Mouse (Mus musculus) embryo, embryonic 9.5 days (tissue): ENCODE results near the gene Arsg.

Experiments used
- DNase-seq: peaks from one replicate; pipeline ENCODE4 v3.0.0-alpha.2; 2017; ENCODE audit errors: extremely low spot score

Gene Arsg

GRCm38 (mm10) chr11:109495771-109496474 lies 22.7 kb downstream of the Arsg start:
- no peak for DNase-seq

GRCm38 (mm10) chr11:109496475-109496993 lies 23.4 kb downstream of the Arsg start:
- no peak for DNase-seq

- DNase-seq, result no peak
These were observed 24.0 kb downstream of the Arsg start for GRCm38 (mm10) chr11:109496996-109497714.

GRCm38 (mm10) chr11:109497990-109498389 lies 24.8 kb downstream of the Arsg start:
- DNase-seq, result no peak

- DNase-seq, result no peak
These were observed 27.0 kb downstream of the Arsg start for GRCm38 (mm10) chr11:109500206-109500605.

GRCm38 (mm10) chr11:109504977-109505376 lies 31.8 kb downstream of the Arsg start:
- no peak for DNase-seq

- no peak for DNase-seq
These were observed 32.6 kb downstream of the Arsg start for GRCm38 (mm10) chr11:109505823-109506222.

- no peak for DNase-seq
These were observed 33.9 kb downstream of the Arsg start for GRCm38 (mm10) chr11:109507068-109507467.

GRCm38 (mm10) chr11:109512995-109513675 lies 40.0 kb downstream of the Arsg start:
- DNase-seq, result no peak

GRCm38 (mm10) chr11:109514064-109514612 lies 41.0 kb downstream of the Arsg start:
- DNase-seq, result no peak

GRCm38 (mm10) chr11:109517330-109517729 lies 44.2 kb downstream of the Arsg start:
- DNase-seq, result no peak

GRCm38 (mm10) chr11:109517816-109518215 lies 44.6 kb downstream of the Arsg start:
- DNase-seq, result no peak

- no peak for DNase-seq
These were observed 47.8 kb downstream of the Arsg start for GRCm38 (mm10) chr11:109520958-109521357.

- no peak for DNase-seq
These were observed 51.7 kb downstream of the Arsg start for GRCm38 (mm10) chr11:109524869-109525268.

GRCm38 (mm10) chr11:109525571-109525970 lies 52.4 kb downstream of the Arsg start:
- DNase-seq, result no peak

- DNase-seq, result no peak
These were observed 56.9 kb downstream of the Arsg start for GRCm38 (mm10) chr11:109530030-109530429.

- no peak for DNase-seq
These were observed 62.8 kb downstream of the Arsg start for GRCm38 (mm10) chr11:109535966-109536365.

GRCm38 (mm10) chr11:109536939-109537338 lies 63.8 kb downstream of the Arsg start:
- no peak for DNase-seq

- no peak for DNase-seq
These were observed 66.1 kb downstream of the Arsg start for GRCm38 (mm10) chr11:109539290-109539689.

- no peak for DNase-seq
These were observed 70.3 kb downstream of the Arsg start for GRCm38 (mm10) chr11:109543466-109543865.

GRCm38 (mm10) chr11:109544432-109544831 lies 71.3 kb downstream of the Arsg start:
- DNase-seq, result no peak

- no peak for DNase-seq
These were observed 72.1 kb downstream of the Arsg start for GRCm38 (mm10) chr11:109545265-109545664.
